Mouse (Mus musculus): ENCODE data around the gene Rab4a. TPM values are rescaled to one million over a fixed set of nuclear protein-coding genes. Genes with fewer than 3 reads are reported as not detected.

The Rab4a gene
- total RNA-seq, 2 experiments from 2014 or later, result 61.3 to 63.1 TPM

- peak in 1 of 2 experiments; percentile 70 for DNase-seq (ENCODE audit: extremely low spot score in 1 of 2, low spot score in 2 of 2)
- intact Hi-C loops (cut with DNase I), result no loop called here
Measured at GRCm38 (mm10) chr8:123835451-123835850, 29.7 kb downstream of the Rab4a start.

GRCm38 (mm10) chr8:123836354-123836753, 30.6 kb downstream of the Rab4a start:
- intact Hi-C loops (cut with DNase I), result no loop called here
- no peak for DNase-seq (ENCODE audit: extremely low spot score in 1 of 2, low spot score in 2 of 2)

GRCm38 (mm10) chr8:123838496-123838895, 32.7 kb downstream of the Rab4a start:
- DNase-seq (ENCODE audit: extremely low spot score in 1 of 2, low spot score in 2 of 2), result no peak
- intact Hi-C loops (cut with DNase I), result no loop called here

GRCm38 (mm10) chr8:123840578-123841345, 35.0 kb downstream of the Rab4a start:
- peak in 1 of 2 experiments; percentile 65 for DNase-seq (ENCODE audit: extremely low spot score in 1 of 2, low spot score in 2 of 2)
- intact Hi-C loops (cut with DNase I), result no loop called here

GRCm38 (mm10) chr8:123842086-123842485, 36.3 kb downstream of the Rab4a start:
- intact Hi-C loops (cut with DNase I), result no loop called here
- DNase-seq (ENCODE audit: extremely low spot score in 1 of 2, low spot score in 2 of 2), result no peak

- intact Hi-C loops (cut with DNase I), result no loop called here
- DNase-seq (ENCODE audit: extremely low spot score in 1 of 2, low spot score in 2 of 2), result no peak
Measured at GRCm38 (mm10) chr8:123844341-123844740, 38.6 kb downstream of the Rab4a start.

GRCm38 (mm10) chr8:123845114-123845513, 39.3 kb downstream of the Rab4a start:
- no peak for DNase-seq (ENCODE audit: extremely low spot score in 1 of 2, low spot score in 2 of 2)
- intact Hi-C loops (cut with DNase I), result no loop called here

- intact Hi-C loops (cut with DNase I), result no loop called here
Measured at GRCm38 (mm10) chr8:123845991-123846390, 40.2 kb downstream of the Rab4a start.

GRCm38 (mm10) chr8:123846509-123846908, 40.7 kb downstream of the Rab4a start:
- DNase-seq (ENCODE audit: extremely low spot score in 1 of 2, low spot score in 2 of 2), result no peak
- intact Hi-C loops (cut with DNase I), result no loop called here

More at GRCm38 (mm10) chr8:123845991-123846390, 40.2 kb downstream of the Rab4a start:
- DNase-seq (ENCODE audit: extremely low spot score in 1 of 2, low spot score in 2 of 2), result no peak

GRCm38 (mm10) chr8:123847546-123847945, 41.8 kb downstream of the Rab4a start:
- intact Hi-C loops (cut with DNase I), result no loop called here
- DNase-seq (ENCODE audit: extremely low spot score in 1 of 2, low spot score in 2 of 2), result no peak

- no peak for DNase-seq (ENCODE audit: extremely low spot score in 1 of 2, low spot score in 2 of 2)
- intact Hi-C loops (cut with DNase I), result no loop called here
Measured at GRCm38 (mm10) chr8:123849352-123849751, 43.6 kb downstream of the Rab4a start.

- intact Hi-C loops (cut with DNase I), result no loop called here
- DNase-seq (ENCODE audit: extremely low spot score in 1 of 2, low spot score in 2 of 2), result no peak
Measured at GRCm38 (mm10) chr8:123851590-123851989, 45.8 kb downstream of the Rab4a start.

GRCm38 (mm10) chr8:123854252-123854651, 48.5 kb downstream of the Rab4a start:
- intact Hi-C loops (cut with DNase I), result no loop called here
- no peak for DNase-seq (ENCODE audit: extremely low spot score in 1 of 2, low spot score in 2 of 2)

GRCm38 (mm10) chr8:123854733-123855475, 49.1 kb downstream of the Rab4a start:
- no peak for DNase-seq (ENCODE audit: extremely low spot score in 1 of 2, low spot score in 2 of 2)
- intact Hi-C loops (cut with DNase I), result loop anchor here (5.0 kb wide), 1 partner anchor 37 kb away; the partner anchor contains the start of gene Acta1

GRCm38 (mm10) chr8:123857361-123857760, 51.6 kb downstream of the Rab4a start:
- intact Hi-C loops (cut with DNase I), result loop anchor here (5.0 kb wide), 1 partner anchor 35 kb away; the partner anchor contains the start of gene Acta1
- DNase-seq (ENCODE audit: extremely low spot score in 1 of 2, low spot score in 2 of 2), result peak in 1 of 2 experiments; percentile 54

GRCm38 (mm10) chr8:123858574-123858940, 52.8 kb downstream of the Rab4a start:
- DNase-seq (ENCODE audit: extremely low spot score in 1 of 2, low spot score in 2 of 2), result no peak
- intact Hi-C loops (cut with DNase I), result loop anchor here (5.0 kb wide), 1 partner anchor 34 kb away; the partner anchor contains the start of gene Acta1

- peak; percentile 82 to 94 for DNase-seq (ENCODE audit: extremely low spot score in 1 of 2, low spot score in 2 of 2)
- intact Hi-C loops (cut with DNase I), result loop anchor here (5.0 kb wide), 1 partner anchor 33 kb away; the partner anchor contains the start of gene Acta1
Measured at GRCm38 (mm10) chr8:123858941-123859647, 53.3 kb downstream of the Rab4a start.

GRCm38 (mm10) chr8:123859648-123860259, 54.0 kb downstream of the Rab4a start, which contains the start of gene Ccsap:
Ccsap (minus strand) TSS chr8:123860209.
- DNase-seq (ENCODE audit: extremely low spot score in 1 of 2, low spot score in 2 of 2), result peak; percentile 41 to 75
- intact Hi-C loops (cut with DNase I), result loop anchor here (5.0 kb wide), 1 partner anchor 33 kb away; the partner anchor contains the start of gene Acta1

- intact Hi-C loops (cut with DNase I), result no loop called here
- no peak for DNase-seq (ENCODE audit: extremely low spot score in 1 of 2, low spot score in 2 of 2)
Measured at GRCm38 (mm10) chr8:123860386-123860785, 54.6 kb downstream of the Rab4a start.

Measured in left cerebral cortex, postnatal 10 days (tissue).